Comparison of ENCODE assay signal across 11 mouse cellular contexts in the genomic region with DNA sequence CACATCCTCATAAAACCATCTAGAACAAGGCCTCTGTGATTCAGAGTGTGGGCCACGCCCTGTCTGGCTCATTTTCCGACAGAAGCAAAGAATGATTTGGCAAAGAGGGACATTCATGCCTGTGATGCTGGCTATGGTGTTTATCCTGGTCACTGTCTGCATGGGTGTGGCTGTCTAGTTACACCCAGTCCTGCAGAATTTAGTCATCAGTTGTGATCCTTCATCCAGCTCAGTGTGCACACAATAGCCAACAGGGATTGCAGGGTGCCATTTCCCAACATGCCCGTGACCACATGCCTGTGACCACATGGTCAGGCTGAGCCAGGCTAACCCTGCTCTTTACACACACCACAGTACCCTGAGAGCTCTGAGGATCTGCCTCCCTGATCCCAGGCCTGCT.
A peak's percentile ranks its signal among the peaks of the same experiment; 100 is the strongest.
DNase-seq lines count a peak whose midpoint lies in the region; ATAC-seq and TF ChIP-seq lines count a peak whose summit lies in the region.
"Had no signal": no experiment of that assay in that cellular context is flagged by ENCODE, and none has a peak within 500 bp of the region (broad histone marks: within the 10 kb centered on the region; RNA-seq: fewer than 3 reads in every experiment).

No protein-coding gene starts in this region.

- no peak overlapping the region for H3K27ac ChIP-seq in heart, embryonic 10.5 days
- peak overlapping the region; percentile 88 for H3K27ac ChIP-seq in embryonic fibroblast, embryonic 13.5 days (ENCODE audit: insufficient read depth, low read length)
- no peak overlapping the region for H3K27ac ChIP-seq in forebrain, embryonic 12.5 days
- H3K27ac ChIP-seq: hindbrain, embryonic 12.5 days; kidney, embryonic 15.5 days; midbrain, embryonic 15.5 days had no signal

- no peak overlapping the region for H3K9ac ChIP-seq in forebrain, embryonic 12.5 days
- H3K9ac ChIP-seq: hindbrain, embryonic 12.5 days; kidney, embryonic 15.5 days; midbrain, embryonic 15.5 days had no signal

- no peaks in the 10 kb centered on the region for H3K79me2 ChIP-seq in C2C12 (ENCODE audit: control insufficient read depth, insufficient read depth)

- H3K4me3 ChIP-seq in heart, embryonic 10.5 days: no peak overlapping the region
- no peak overlapping the region for H3K4me3 ChIP-seq in C2C12 (ENCODE audit: insufficient read depth, poor library complexity, severe bottlenecking)
- no peak overlapping the region for H3K4me3 ChIP-seq in embryonic fibroblast, embryonic 13.5 days (ENCODE audit: insufficient read depth, low read length)
- no peak overlapping the region for H3K4me3 ChIP-seq in forebrain, embryonic 12.5 days (replicated peaks)
- H3K4me3 ChIP-seq: hindbrain, embryonic 12.5 days; kidney, embryonic 15.5 days; midbrain, embryonic 15.5 days had no signal

- 72% methylated on average over 3 of the region's 3 CpGs for WGBS in heart, embryonic 10.5 days
- 43% methylated on average over 3 of the region's 3 CpGs for WGBS in large intestine, adult 2 months
- 87% methylated on average over 3 of the region's 3 CpGs for WGBS in forebrain, embryonic 12.5 days

- no peaks in the 10 kb centered on the region for H3K79me3 ChIP-seq in C2C12 (ENCODE audit: low read depth)

- no peak for TF ChIP-seq POLR2A in embryonic fibroblast, embryonic 13.5 days (IDR thresholded peaks at IDR 0.05; ENCODE audit: low read depth, low read length)

- H3K9me3 ChIP-seq in heart, embryonic 10.5 days: no peaks in the 10 kb centered on the region
- no peaks in the 10 kb centered on the region for H3K9me3 ChIP-seq in forebrain, embryonic 12.5 days
- H3K9me3 ChIP-seq: hindbrain, embryonic 12.5 days; kidney, embryonic 15.5 days; midbrain, embryonic 15.5 days had no signal

- no peaks in the 10 kb centered on the region for H3K36me3 ChIP-seq in heart, embryonic 10.5 days
- H3K36me3 ChIP-seq in C2C12 (ENCODE audit: control insufficient read depth, insufficient read depth): no peaks in the 10 kb centered on the region
- H3K36me3 ChIP-seq in forebrain, embryonic 12.5 days (replicated peaks): no peaks in the 10 kb centered on the region
- H3K36me3 ChIP-seq: hindbrain, embryonic 12.5 days; kidney, embryonic 15.5 days; midbrain, embryonic 15.5 days had no signal

- no peaks in the 10 kb centered on the region for H3K4me1 ChIP-seq in heart, embryonic 10.5 days
- H3K4me1 ChIP-seq in embryonic fibroblast, embryonic 13.5 days (ENCODE audit: control insufficient read depth, insufficient read depth, low read length): 0 out of 2 replicates have a peak, but pooled peaks cover 3% of the 10 kb centered on the region
- no peaks in the 10 kb centered on the region for H3K4me1 ChIP-seq in forebrain, embryonic 12.5 days
- H3K4me1 ChIP-seq: hindbrain, embryonic 12.5 days; kidney, embryonic 15.5 days; midbrain, embryonic 15.5 days had no signal

- no peak overlapping the region for H3K4me2 ChIP-seq in forebrain, embryonic 12.5 days
- H3K4me2 ChIP-seq: hindbrain, embryonic 12.5 days; kidney, embryonic 15.5 days; midbrain, embryonic 15.5 days had no signal

- ATAC-seq in forebrain, embryonic 12.5 days (ENCODE audit: low FRiP score): no peak
- ATAC-seq: midbrain, embryonic 15.5 days had no signal

- peak; percentile 22 for DNase-seq in heart, adult 8-10 months (ENCODE audit: low spot score)
- DNase-seq in heart, embryonic 10.5 days (ENCODE audit: low spot score): no peak
- DNase-seq in large intestine, adult 2 months (ENCODE audit: low read depth, low spot score): peak; percentile 1
- DNase-seq in kidney, postnatal 4 days: no peak
- DNase-seq in retina, postnatal 1 day: no peak

- no peaks in the 10 kb centered on the region for H3K27me3 ChIP-seq in heart, embryonic 10.5 days (ENCODE audit: insufficient read depth, poor library complexity, severe bottlenecking)
- no peaks in the 10 kb centered on the region for H3K27me3 ChIP-seq in C2C12 (ENCODE audit: control insufficient read depth, insufficient read depth, insufficient read length)
- H3K27me3 ChIP-seq in forebrain, embryonic 12.5 days: no peaks in the 10 kb centered on the region
- H3K27me3 ChIP-seq: hindbrain, embryonic 12.5 days; kidney, embryonic 15.5 days; midbrain, embryonic 15.5 days had no signal

- TF ChIP-seq CTCF in C2C12 (IDR thresholded peaks at IDR 0.05; ENCODE audit: control insufficient read depth, insufficient read depth, insufficient read length): no peak
- no peak for TF ChIP-seq CTCF in embryonic fibroblast, embryonic 13.5 days (IDR thresholded peaks at IDR 0.05; ENCODE audit: borderline replicate concordance, insufficient read depth, low read length)

- H3ac ChIP-seq in C2C12 (ENCODE audit: control insufficient read depth, insufficient read length, low read depth): no peak overlapping the region

TF ChIP-seq in C2C12, 6 proteins besides CTCF, POLR2A, EP300 and RAD21:
- peak; percentile 83 for TF ChIP-seq USF1 (IDR thresholded peaks at IDR 0.05; ENCODE audit: low read depth)
- no peak for TF ChIP-seq MYOG (IDR thresholded peaks at IDR 0.05; ENCODE audit: control insufficient read depth, extremely low read depth, insufficient read length)
- TF ChIP-seq MAX (IDR thresholded peaks at IDR 0.05): peak; percentile 98
- peak; percentile 91 for TF ChIP-seq CEBPB (IDR thresholded peaks at IDR 0.05; ENCODE audit: low read depth)

Comparison
In these comparisons a context has a peak if more than half of its experiments do, and no peak if none do; other contexts are left out.
1. DNase-seq: peak in heart, adult 8-10 months (single experiment) and large intestine, adult 2 months (single experiment); none in heart, embryonic 10.5 days (single experiment), kidney, postnatal 4 days (0 of 2) and retina, postnatal 1 day (single experiment).